17 mouse cellular contexts compared by ENCODE assay signal in genomic region chr4:156252619-156253018, GRCm38 (mm10). TPM values are rescaled to one million over a fixed set of nuclear protein-coding genes. Genes with fewer than 3 reads are reported as not detected.
DNase-seq lines count a peak whose midpoint lies in the region; ATAC-seq and TF ChIP-seq lines count a peak whose summit lies in the region.
"Had no signal": no experiment of that assay in that cellular context is flagged by ENCODE, and none has a peak within 500 bp of the region (broad histone marks: within the 10 kb centered on the region; RNA-seq: fewer than 3 reads in every experiment).

No protein-coding gene starts in this region.

- peak; percentile 28; the same call in 1 of the 2 replicates for ATAC-seq in hindbrain, embryonic 11.5 days (ENCODE audit: low FRiP score)
- no peak for ATAC-seq in hindbrain, embryonic 16.5 days
- ATAC-seq in hindbrain, embryonic 13.5 days (ENCODE audit: low FRiP score) = no peak; the same call in 1 of the 2 replicates
- ATAC-seq in megakaryocyte-erythroid progenitor cell, adult 5-6 weeks (replicated peaks; ENCODE audit: low FRiP score, low TSS enrichment, poor library complexity, severe bottlenecking) = 0 out of 2 replicates have a peak, but pooled peaks have one; percentile 4

- H3K36me3 ChIP-seq in hindbrain, embryonic 11.5 days (ENCODE audit: control insufficient read depth, insufficient read depth, low read length) = 0 out of 2 replicates have a peak, but pooled peaks cover under 1% of the 10 kb centered on the region
- peaks cover 9% of the 10 kb centered on the region for H3K36me3 ChIP-seq in hindbrain, embryonic 16.5 days (ENCODE audit: control insufficient read depth, insufficient read depth, low read length)
- peaks cover 24% of the 10 kb centered on the region for H3K36me3 ChIP-seq in hindbrain, embryonic 13.5 days

- H3K9ac ChIP-seq in hindbrain, embryonic 11.5 days (ENCODE audit: low read depth, low read length) = no peak overlapping the region
- H3K9ac ChIP-seq in hindbrain, embryonic 16.5 days (ENCODE audit: low read depth, low read length) = no peak overlapping the region
- H3K9ac ChIP-seq in hindbrain, embryonic 13.5 days = no peak overlapping the region; the same call in 1 of the 2 replicates
- H3K9ac ChIP-seq: limb, embryonic 13.5 days; stomach, embryonic 15.5 days had no signal

- peak overlapping the region; percentile 61; the same call in 1 of the 2 replicates for H3K27ac ChIP-seq in hindbrain, embryonic 11.5 days (ENCODE audit: low read depth, low read length)
- no peak overlapping the region for H3K27ac ChIP-seq in hindbrain, embryonic 16.5 days (ENCODE audit: low read depth, low read length)
- H3K27ac ChIP-seq in bone marrow macrophage, adult 2 months (ENCODE audit: insufficient read depth, low read depth, low read length) = peak overlapping the region; percentile 25; the same call in 1 of the 2 replicates
- 0 out of 2 replicates have a peak overlapping the region, but pooled peaks have one; percentile 50 for H3K27ac ChIP-seq in hindbrain, embryonic 13.5 days
- H3K27ac ChIP-seq: limb, embryonic 13.5 days; stomach, embryonic 15.5 days had no signal

- no peak for TF ChIP-seq POLR2A in bone marrow macrophage, adult 2 months (IDR thresholded peaks at IDR 0.05; ENCODE audit: borderline replicate concordance, low read depth, low read length)

- H3K4me1 ChIP-seq in hindbrain, embryonic 11.5 days (replicated peaks; ENCODE audit: control insufficient read depth, insufficient read depth, low read length) = 0 out of 2 replicates have a peak, but pooled peaks cover 2% of the 10 kb centered on the region
- H3K4me1 ChIP-seq in hindbrain, embryonic 16.5 days (ENCODE audit: control insufficient read depth, insufficient read depth, low read depth, low read length) = peaks cover 8% of the 10 kb centered on the region; the same call in 1 of the 2 replicates
- H3K4me1 ChIP-seq in bone marrow macrophage, adult 2 months (ENCODE audit: control insufficient read depth, insufficient read depth, low read length) = peaks cover 27% of the 10 kb centered on the region
- H3K4me1 ChIP-seq in hindbrain, embryonic 13.5 days (replicated peaks) = peaks cover 40% of the 10 kb centered on the region

- no peak overlapping the region for H3K4me3 ChIP-seq in hindbrain, embryonic 11.5 days (ENCODE audit: low read depth, low read length)
- H3K4me3 ChIP-seq in hindbrain, embryonic 16.5 days (ENCODE audit: low read length) = no peak overlapping the region
- no peak overlapping the region for H3K4me3 ChIP-seq in bone marrow macrophage, adult 2 months (ENCODE audit: insufficient read depth, low read length)
- no peak overlapping the region for H3K4me3 ChIP-seq in hindbrain, embryonic 13.5 days
- H3K4me3 ChIP-seq: limb, embryonic 13.5 days; stomach, embryonic 15.5 days had no signal

- no peaks in the 10 kb centered on the region for H3K9me3 ChIP-seq in hindbrain, embryonic 11.5 days (ENCODE audit: control insufficient read depth, low read length)
- H3K9me3 ChIP-seq in hindbrain, embryonic 16.5 days (ENCODE audit: control insufficient read depth, low read length) = no peaks in the 10 kb centered on the region
- H3K9me3 ChIP-seq in hindbrain, embryonic 13.5 days = no peaks in the 10 kb centered on the region
- H3K9me3 ChIP-seq: limb, embryonic 13.5 days; stomach, embryonic 15.5 days had no signal

- H3K27me3 ChIP-seq in hindbrain, embryonic 11.5 days (ENCODE audit: control insufficient read depth, insufficient read depth, low read length) = peaks cover 22% of the 10 kb centered on the region
- peaks cover 12% of the 10 kb centered on the region for H3K27me3 ChIP-seq in hindbrain, embryonic 16.5 days (replicated peaks; ENCODE audit: control insufficient read depth, insufficient read depth, low read length)
- H3K27me3 ChIP-seq in hindbrain, embryonic 13.5 days = peaks cover 35% of the 10 kb centered on the region

- no peak overlapping the region for H3K4me2 ChIP-seq in hindbrain, embryonic 11.5 days (replicated peaks; ENCODE audit: low read depth, low read length)
- H3K4me2 ChIP-seq in hindbrain, embryonic 16.5 days (ENCODE audit: low read length) = no peak overlapping the region
- no peak overlapping the region for H3K4me2 ChIP-seq in hindbrain, embryonic 13.5 days
- H3K4me2 ChIP-seq: limb, embryonic 13.5 days; stomach, embryonic 15.5 days had no signal

- WGBS in hindbrain, embryonic 11.5 days = 38% methylated on average over 3 of the region's 3 CpGs
- 34% methylated on average over 3 of the region's 3 CpGs for WGBS in hindbrain, embryonic 16.5 days
- WGBS in hindbrain, embryonic 13.5 days = 30% methylated on average over 3 of the region's 3 CpGs

- TF ChIP-seq CTCF in bone marrow macrophage, adult 2 months (IDR thresholded peaks at IDR 0.05; ENCODE audit: low read depth, low read length) = no peak

- DNase-seq in hindbrain, embryonic 11.5 days (ENCODE audit: low spot score) = no peak
- DNase-seq in c-Kit-positive CD71-positive TER-119-positive erythroid progenitor cells, embryonic 14.5 days (ENCODE audit: low spot score) = no peak
- DNase-seq in adrenal gland, postnatal 4 days (ENCODE audit: low spot score in 2 of 2) = no peak
- DNase-seq in adrenal gland, adult 2 months = no peak
- DNase-seq: adrenal gland, postnatal 25 days; cerebellum, adult 11 months; kidney, postnatal 25 days; lung, postnatal 10 days; thymus, postnatal 14 days had no signal

RNA-seq across cellular contexts. Expression of gene Samd11, which starts 2.8 kb away (rescaled TPM):
- polyA plus RNA-seq in hindbrain, embryonic 11.5 days (2014; fragmentation: Nextera tagmentation; extraction: Ambion mirVana) = 1.8 and 3.1 TPM in 2 replicates
- 1.9 and 2.0 TPM in 2 replicates for polyA plus RNA-seq in hindbrain, embryonic 16.5 days (2015; fragmentation: Nextera tagmentation; extraction: Ambion mirVana)
- polyA plus RNA-seq in bone marrow macrophage, adult 2 months (2012; ENCODE audit: insufficient read depth, insufficient read length, missing spikeins) = 0.36 TPM in 1 of 2 replicates, not detected in the other
- 2.8 and 3.1 TPM in 2 replicates for polyA plus RNA-seq in hindbrain, embryonic 13.5 days (2015; fragmentation: Nextera tagmentation; extraction: Ambion mirVana)
- 0.47 and 0.72 TPM in 2 replicates for total RNA-seq in megakaryocyte-erythroid progenitor cell, adult 5-6 weeks (2014; fragmentation: Nextera tagmentation)
- total RNA-seq in megakaryocyte-erythroid progenitor cell, adult 5-6 weeks (2017) = 0.23 and 0.70 TPM in 2 replicates
- total RNA-seq in adrenal gland, postnatal 4 days (2021) = 1 to 10 TPM; 5.9 to 8.0 TPM
- 1 to 10 TPM; 1.7 to 2.2 TPM for total RNA-seq in adrenal gland, adult 2 months (2021)
- 2.2 and 2.9 TPM in 2 replicates for polyA plus RNA-seq in adrenal gland, adult 2 months (2012; rRNA removed)
- total RNA-seq: heart, postnatal 25 days had no signal

RNA-seq across cellular contexts. Expression of gene Noc2l, which starts 16.8 kb away (rescaled TPM):
- 78.0 and 78.6 TPM in 2 replicates for polyA plus RNA-seq in hindbrain, embryonic 11.5 days (2014; fragmentation: Nextera tagmentation; extraction: Ambion mirVana)
- 43.2 and 48.7 TPM in 2 replicates for polyA plus RNA-seq in hindbrain, embryonic 16.5 days (2015; fragmentation: Nextera tagmentation; extraction: Ambion mirVana)
- polyA plus RNA-seq in bone marrow macrophage, adult 2 months (2012; ENCODE audit: insufficient read depth, insufficient read length, missing spikeins) = 45.2 and 46.3 TPM in 2 replicates
- 49.0 and 53.7 TPM in 2 replicates for polyA plus RNA-seq in hindbrain, embryonic 13.5 days (2015; fragmentation: Nextera tagmentation; extraction: Ambion mirVana)
- 160 TPM in 2 replicates for total RNA-seq in megakaryocyte-erythroid progenitor cell, adult 5-6 weeks (2014; fragmentation: Nextera tagmentation)
- total RNA-seq in megakaryocyte-erythroid progenitor cell, adult 5-6 weeks (2017) = 148 and 207 TPM in 2 replicates
- total RNA-seq in adrenal gland, postnatal 4 days (2021) = 10 to 100 TPM; 41.5 to 47.3 TPM
- total RNA-seq in adrenal gland, adult 2 months (2021) = 10 to 100 TPM; 42.6 to 47.2 TPM
- 46.6 and 60.3 TPM in 2 replicates for polyA plus RNA-seq in adrenal gland, adult 2 months (2012; rRNA removed)

RNA-seq across cellular contexts. Expression of gene Plekhn1, which starts 18.0 kb away (rescaled TPM):
- 17.0 and 17.8 TPM in 2 replicates for polyA plus RNA-seq in hindbrain, embryonic 11.5 days (2014; fragmentation: Nextera tagmentation; extraction: Ambion mirVana)
- 26.2 and 29.2 TPM in 2 replicates for polyA plus RNA-seq in hindbrain, embryonic 16.5 days (2015; fragmentation: Nextera tagmentation; extraction: Ambion mirVana)
- polyA plus RNA-seq in bone marrow macrophage, adult 2 months (2012; ENCODE audit: insufficient read depth, insufficient read length, missing spikeins) = 41.6 and 44.9 TPM in 2 replicates
- polyA plus RNA-seq in hindbrain, embryonic 13.5 days (2015; fragmentation: Nextera tagmentation; extraction: Ambion mirVana) = 26.4 and 26.6 TPM in 2 replicates
- total RNA-seq in megakaryocyte-erythroid progenitor cell, adult 5-6 weeks (2014; fragmentation: Nextera tagmentation) = 16.9 and 31.4 TPM in 2 replicates
- 8.7 and 11.7 TPM in 2 replicates for total RNA-seq in megakaryocyte-erythroid progenitor cell, adult 5-6 weeks (2017)
- total RNA-seq in adrenal gland, postnatal 4 days (2021) = 10 to 100 TPM; 26.9 to 27.8 TPM
- total RNA-seq in adrenal gland, adult 2 months (2021) = 10 to 100 TPM; 18.7 to 23.9 TPM
- 62.2 and 69.6 TPM in 2 replicates for polyA plus RNA-seq in adrenal gland, adult 2 months (2012; rRNA removed)

RNA-seq across cellular contexts. Expression of gene Perm1, which starts 37.0 kb away (rescaled TPM):
- 1.1 and 1.4 TPM in 2 replicates for polyA plus RNA-seq in hindbrain, embryonic 11.5 days (2014; fragmentation: Nextera tagmentation; extraction: Ambion mirVana)
- polyA plus RNA-seq in hindbrain, embryonic 16.5 days (2015; fragmentation: Nextera tagmentation; extraction: Ambion mirVana) = 2.2 and 2.4 TPM in 2 replicates
- polyA plus RNA-seq in bone marrow macrophage, adult 2 months (2012; ENCODE audit: insufficient read depth, insufficient read length, missing spikeins) = not detected in 2 replicates
- polyA plus RNA-seq in hindbrain, embryonic 13.5 days (2015; fragmentation: Nextera tagmentation; extraction: Ambion mirVana) = 2.5 and 2.7 TPM in 2 replicates
- not detected in 2 replicates for total RNA-seq in megakaryocyte-erythroid progenitor cell, adult 5-6 weeks (2014; fragmentation: Nextera tagmentation)
- not detected in 2 replicates for total RNA-seq in megakaryocyte-erythroid progenitor cell, adult 5-6 weeks (2017)
- total RNA-seq in adrenal gland, postnatal 4 days (2021) = 1 to 10 TPM; 4.1 to 4.7 TPM
- total RNA-seq in adrenal gland, adult 2 months (2021) = 10 to 100 TPM in 1 of 2 experiments, 1 to 10 TPM in 1; 3.9 to 10.2 TPM
- polyA plus RNA-seq in adrenal gland, adult 2 months (2012; rRNA removed) = 2.4 and 2.6 TPM in 2 replicates
- polyA plus RNA-seq: G1E had no signal

RNA-seq across cellular contexts. Expression of gene AW011738, which starts 49.5 kb away (rescaled TPM):
- 2.0 and 3.1 TPM in 2 replicates for polyA plus RNA-seq in hindbrain, embryonic 11.5 days (2014; fragmentation: Nextera tagmentation; extraction: Ambion mirVana)
- polyA plus RNA-seq in hindbrain, embryonic 16.5 days (2015; fragmentation: Nextera tagmentation; extraction: Ambion mirVana) = 3.7 and 5.3 TPM in 2 replicates
- 1.2 and 1.6 TPM in 2 replicates for polyA plus RNA-seq in bone marrow macrophage, adult 2 months (2012; ENCODE audit: insufficient read depth, insufficient read length, missing spikeins)
- 4.9 and 6.8 TPM in 2 replicates for polyA plus RNA-seq in hindbrain, embryonic 13.5 days (2015; fragmentation: Nextera tagmentation; extraction: Ambion mirVana)
- 0.55 TPM in 1 of 2 replicates, not detected in the other for total RNA-seq in megakaryocyte-erythroid progenitor cell, adult 5-6 weeks (2014; fragmentation: Nextera tagmentation)
- total RNA-seq in megakaryocyte-erythroid progenitor cell, adult 5-6 weeks (2017) = 0.38 and 1.2 TPM in 2 replicates
- 1 to 10 TPM; 3.7 to 4.8 TPM for total RNA-seq in adrenal gland, postnatal 4 days (2021)
- 1 to 10 TPM; 2.7 to 7.2 TPM for total RNA-seq in adrenal gland, adult 2 months (2021)
- polyA plus RNA-seq in adrenal gland, adult 2 months (2012; rRNA removed) = 1.7 and 2.6 TPM in 2 replicates
- polyA plus RNA-seq: G1E had no signal

Comparison
In these comparisons a context has a peak if more than half of its experiments do, and no peak if none do; other contexts are left out.
1. ATAC-seq: peak in hindbrain, embryonic 11.5 days (single experiment) and megakaryocyte-erythroid progenitor cell, adult 5-6 weeks (single experiment); none in hindbrain, embryonic 16.5 days (single experiment) and hindbrain, embryonic 13.5 days (single experiment).